Mouse (Mus musculus) midbrain, embryonic 15.5 days (tissue): ENCODE results near the gene 3110082I17Rik. TPM values are rescaled to one million over a fixed set of nuclear protein-coding genes. Genes with fewer than 3 reads are reported as not detected.

Source experiments
- ATAC-seq: fragments of 200-750 bp; cut with Nextera tagmentation; replicated peaks from 2 replicates; pipeline ENCODE4 v1.8.0; 2017; ENCODE audit warnings: moderate TSS enrichment
- H3K27ac ChIP-seq: fragments of 300-500 bp; sonication (generic); 2 replicates; pipeline ENCODE4 v1.5.1; 2015; ENCODE audit warnings: mild to moderate bottlenecking, inconsistent platforms
- H3K27me3 ChIP-seq: fragments of 300-500 bp; sonication (generic); replicated peaks from 2 replicates; pipeline ENCODE4 v1.6.1; 2015; ENCODE audit warnings: inconsistent platforms
- H3K36me3 ChIP-seq: fragments of 300-500 bp; sonication (generic); replicated peaks from 2 replicates; pipeline ENCODE4 v1.6.1; 2015; ENCODE audit warnings: inconsistent platforms
- H3K4me1 ChIP-seq: fragments of 300-500 bp; sonication (generic); 2 replicates; pipeline ENCODE4 v1.6.1; 2015; ENCODE audit warnings: inconsistent platforms
- H3K4me2 ChIP-seq: fragments of 300-500 bp; sonication (generic); 2 replicates; pipeline ENCODE4 v1.6.1; 2015; ENCODE audit warnings: inconsistent platforms, mild to moderate bottlenecking, moderate library complexity
- H3K4me3 ChIP-seq: fragments of 300-500 bp; sonication (generic); 2 replicates; pipeline ENCODE4 v1.5.1; 2015; ENCODE audit warnings: mild to moderate bottlenecking, inconsistent platforms
- H3K9ac ChIP-seq: fragments of 300-500 bp; sonication (generic); 2 replicates; pipeline ENCODE4 v1.6.1; 2015; ENCODE audit warnings: mild to moderate bottlenecking, inconsistent platforms
- H3K9me3 ChIP-seq: fragments of 300-500 bp; sonication (generic); 2 replicates; pipeline ENCODE4 v1.6.1; 2016; ENCODE audit warnings: inconsistent platforms
- WGBS: fragments of 180-500 bp; shearing (Covaris S2); methylation state at CpG from one replicate; pipeline ENCODE4 v1.1.7; 2015; ENCODE audit warnings: mixed read lengths; 5-methylcytosine and 5-hydroxymethylcytosine counted together
- microRNA counts: library from miRNA; unstranded; fragments of <30 nt; microRNA quantifications from one replicate; lab custom pipeline; 2016
- microRNA-seq: library from miRNA; unstranded; fragments of <30 nt; microRNA quantifications from one replicate; pipeline ENCODE4, GENCODE M21; 2016
- polyA plus RNA-seq: library from polyadenylated mRNA; unstranded; fragments of >200 nt; fragmentation: Nextera tagmentation; extraction: Ambion mirVana; gene quantifications from 2 replicates; pipeline ENCODE4 v1.2.1, GENCODE M21; 2015

3110082I17Rik gene
- polyA plus RNA-seq, 1 experiment from 2014 or later: 16.7 TPM

- no peak overlapping the region for H3K4me3 ChIP-seq
- no peaks in the 10 kb centered on the region for H3K36me3 ChIP-seq
- peaks cover 16% of the 10 kb centered on the region for H3K4me1 ChIP-seq
- 0 out of 2 replicates have a peak, but pooled peaks cover 8% of the 10 kb centered on the region for H3K27me3 ChIP-seq
- 82% methylated on average over 7 of the region's 7 CpGs for WGBS
- no peak overlapping the region for H3K4me2 ChIP-seq
- H3K9me3 ChIP-seq: no peaks in the 10 kb centered on the region
- ATAC-seq: no peak
- no peak overlapping the region for H3K9ac ChIP-seq
- H3K27ac ChIP-seq: no peak overlapping the region
Measured at GRCm38 (mm10) chr5:139320424-139320823, 139.9 kb downstream of the 3110082I17Rik start.

DNA sequence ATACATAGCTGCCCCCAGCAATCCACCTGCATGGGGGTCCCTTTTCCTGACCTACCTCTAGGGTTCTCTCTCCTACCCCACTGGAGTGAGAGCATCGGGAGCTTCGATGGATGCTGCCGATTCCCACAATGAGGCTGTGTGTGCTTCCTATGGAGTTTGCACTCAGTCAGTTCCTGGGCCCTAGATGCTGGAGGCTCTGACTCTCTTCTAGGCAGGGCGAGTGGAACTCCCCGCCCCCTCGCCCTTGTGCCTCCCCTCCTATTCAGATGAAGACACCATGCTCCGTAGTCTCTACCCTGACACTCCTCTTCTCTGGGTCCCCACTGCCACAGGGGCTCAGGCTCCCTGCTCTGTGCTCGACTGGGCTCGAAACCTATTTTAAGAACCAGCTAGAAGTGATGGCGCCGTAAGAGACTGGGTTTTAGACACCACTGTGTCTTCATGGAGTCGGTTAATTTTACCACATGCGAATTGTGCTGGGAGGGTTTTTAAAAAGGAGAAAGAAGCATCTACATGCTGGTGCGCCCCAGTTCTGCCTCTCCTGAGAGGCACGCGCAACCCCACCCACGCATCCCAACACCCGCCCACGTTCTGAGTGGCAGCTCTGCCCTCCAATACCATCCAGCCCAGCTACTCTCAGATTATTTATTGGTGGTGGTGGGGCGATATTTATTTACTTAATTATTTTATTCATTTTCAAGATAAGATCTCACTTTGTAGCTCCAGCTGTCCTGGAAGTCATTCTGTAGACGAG lies 142.4 kb downstream of the 3110082I17Rik start:
- WGBS: 61% methylated on average over 21 of the region's 21 CpGs

DNA sequence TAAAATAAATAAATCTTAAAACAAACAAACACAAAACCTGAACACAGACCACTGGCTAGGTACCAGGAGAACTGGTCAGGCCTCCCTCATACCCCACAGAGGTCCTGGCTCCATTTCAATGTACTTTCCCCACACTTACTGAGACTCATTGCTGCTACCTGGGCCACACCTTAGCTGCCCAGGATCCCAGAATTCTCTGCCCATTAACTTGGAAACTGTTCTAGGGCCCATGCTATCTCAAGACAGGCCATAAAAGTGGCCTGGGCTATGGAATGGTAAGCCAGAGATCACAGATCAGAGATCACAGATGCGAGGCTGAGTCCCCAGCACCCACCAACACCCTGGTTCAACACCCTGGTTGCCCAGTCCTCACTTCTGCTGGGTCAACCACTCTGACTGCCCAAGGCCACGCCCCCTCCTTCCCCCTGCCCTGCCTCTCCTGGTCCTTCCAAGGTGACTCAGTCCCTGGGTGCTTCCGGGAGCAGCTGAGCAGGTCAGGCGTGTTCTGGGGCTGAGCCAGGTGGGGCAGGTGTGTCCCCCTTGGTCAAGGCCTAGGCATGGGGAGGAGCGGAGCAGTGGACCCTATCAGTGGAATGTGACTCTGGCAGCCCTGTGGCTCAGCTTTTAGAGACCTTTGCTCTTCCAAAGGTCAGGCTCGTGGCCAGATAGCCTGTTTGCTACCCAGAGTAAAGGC lies 143.2 kb downstream of the 3110082I17Rik start:
- no peaks in the 10 kb centered on the region for H3K4me1 ChIP-seq
- H3K27me3 ChIP-seq: no peaks in the 10 kb centered on the region
- H3K4me3 ChIP-seq: no peak overlapping the region
- no peak overlapping the region for H3K9ac ChIP-seq
- no peak overlapping the region for H3K27ac ChIP-seq
- no peak overlapping the region for H3K4me2 ChIP-seq
- H3K36me3 ChIP-seq: no peaks in the 10 kb centered on the region
- ATAC-seq: no peak
- no peaks in the 10 kb centered on the region for H3K9me3 ChIP-seq
- 77% methylated on average over 6 of the region's 6 CpGs for WGBS

More for the DNA sequence above, 142.4 kb downstream of the 3110082I17Rik start:
- Histone ChIP-seq H3K9me3 (no peaks in the 10 kb centered on the region), H3K4me3 (no peak overlapping the region), H3K9ac (no peak overlapping the region), H3K36me3 (no peaks in the 10 kb centered on the region), H3K27me3 (no peaks in the 10 kb centered on the region), H3K4me1 (peaks cover under 1% of the 10 kb centered on the region; the same call in 1 of the 2 replicates), H3K4me2 (no peak overlapping the region), H3K27ac (no peak overlapping the region)
- ATAC-seq: no peak

DNA sequence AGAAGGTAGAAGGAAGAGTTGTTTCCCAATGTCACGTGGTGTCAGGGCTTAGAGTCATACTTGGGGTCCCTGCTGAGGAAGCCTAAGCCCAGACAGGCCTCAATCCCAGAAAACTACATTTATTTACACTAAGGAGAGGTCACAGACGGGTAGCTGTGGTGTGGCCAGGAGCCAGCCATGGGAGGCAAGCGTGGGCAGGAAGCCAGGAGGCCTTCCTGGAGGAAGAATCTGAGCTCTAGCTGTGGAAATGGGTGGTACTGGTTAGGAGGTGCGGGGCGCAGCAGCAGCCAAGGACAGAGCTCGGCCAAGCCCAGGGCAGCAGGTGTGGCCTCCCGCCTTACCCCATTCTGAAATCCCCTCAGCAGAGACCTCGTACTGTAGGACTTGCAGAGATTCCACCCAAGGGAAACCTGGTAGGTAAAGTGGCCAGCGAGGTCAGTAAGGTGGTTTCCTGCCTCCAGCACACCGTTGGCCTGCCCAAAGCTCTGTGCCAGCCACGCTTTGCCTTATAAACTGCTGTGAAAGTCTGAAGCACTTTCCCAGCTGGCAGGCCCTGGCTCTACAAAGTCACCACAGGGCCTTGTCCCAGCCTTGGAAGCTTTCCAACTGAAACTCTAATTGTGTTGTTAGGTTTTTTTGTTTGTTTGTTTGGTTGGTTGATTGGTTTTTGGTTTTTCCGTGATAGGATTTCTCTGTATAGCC lies 145.2 kb downstream of the 3110082I17Rik start:
- Histone ChIP-seq H3K4me1 (no peaks in the 10 kb centered on the region), H3K27ac (no peak overlapping the region), H3K27me3 (no peaks in the 10 kb centered on the region), H3K9ac (no peak overlapping the region), H3K9me3 (no peaks in the 10 kb centered on the region), H3K4me3 (no peak overlapping the region), H3K4me2 (no peak overlapping the region), H3K36me3 (no peaks in the 10 kb centered on the region)
- ATAC-seq: no peak
- WGBS: 81% methylated on average over 12 of the region's 12 CpGs

DNA sequence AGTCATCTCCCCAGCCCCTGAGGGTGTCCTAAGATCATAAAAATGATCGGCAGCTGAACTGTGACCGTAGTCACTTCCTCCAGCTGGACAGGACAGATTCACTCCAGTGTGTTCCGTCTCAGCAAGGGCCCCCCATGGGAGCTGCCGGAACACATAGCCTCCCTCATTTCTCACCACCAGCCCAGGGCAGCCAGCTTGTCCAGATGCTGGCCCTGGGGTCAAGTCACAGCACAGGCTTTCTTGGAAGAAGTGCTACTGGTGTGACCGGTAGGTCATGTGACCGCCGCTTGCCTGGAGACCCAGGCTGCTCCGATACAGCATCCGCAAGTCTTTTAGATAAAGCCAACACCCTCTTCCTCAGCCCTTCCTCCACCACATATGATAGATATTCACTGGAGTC lies 146.8 kb downstream of the 3110082I17Rik start:
- Histone ChIP-seq H3K27ac (no peak overlapping the region), H3K36me3 (no peaks in the 10 kb centered on the region), H3K4me1 (no peaks in the 10 kb centered on the region), H3K9me3 (no peaks in the 10 kb centered on the region), H3K4me3 (no peak overlapping the region), H3K27me3 (no peaks in the 10 kb centered on the region), H3K4me2 (no peak overlapping the region), H3K9ac (no peak overlapping the region)
- WGBS: 88% methylated on average over 9 of the region's 9 CpGs
- no peak for ATAC-seq

DNA sequence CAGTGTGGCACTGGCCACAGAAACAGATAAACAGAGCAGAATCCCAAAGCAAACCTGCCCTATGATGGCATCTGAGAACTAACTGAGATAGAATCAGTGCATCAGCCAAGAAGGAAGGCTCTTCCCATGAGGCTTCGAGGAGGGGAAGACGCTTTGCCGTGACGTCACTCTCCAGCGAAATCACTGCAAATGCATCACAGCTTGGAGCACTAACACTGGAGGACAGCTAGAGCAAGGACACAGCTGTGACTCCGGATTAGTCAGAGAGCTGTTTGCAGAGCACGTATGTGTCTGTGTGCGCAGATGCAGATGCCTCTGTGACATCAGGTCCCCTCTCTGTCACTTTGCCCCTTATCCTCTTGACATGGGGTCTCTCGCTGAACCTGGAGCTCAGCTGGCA lies 148.5 kb downstream of the 3110082I17Rik start:
- Histone ChIP-seq H3K4me1 (no peaks in the 10 kb centered on the region), H3K9me3 (no peaks in the 10 kb centered on the region), H3K27ac (no peak overlapping the region), H3K36me3 (no peaks in the 10 kb centered on the region), H3K27me3 (no peaks in the 10 kb centered on the region), H3K9ac (no peak overlapping the region), H3K4me3 (no peak overlapping the region), H3K4me2 (no peak overlapping the region)
- WGBS: 89% methylated on average over 9 of the region's 9 CpGs
- no peak for ATAC-seq

GRCm38 (mm10) chr5:139310477-139310876 lies 149.8 kb downstream of the 3110082I17Rik start:
- Histone ChIP-seq H3K36me3 (no peaks in the 10 kb centered on the region), H3K4me3 (no peak overlapping the region), H3K4me2 (no peak overlapping the region), H3K9ac (no peak overlapping the region), H3K27me3 (no peaks in the 10 kb centered on the region), H3K9me3 (no peaks in the 10 kb centered on the region), H3K4me1 (no peaks in the 10 kb centered on the region), H3K27ac (no peak overlapping the region)
- ATAC-seq: no peak
- WGBS: 85% methylated on average over 4 of the region's 4 CpGs

DNA sequence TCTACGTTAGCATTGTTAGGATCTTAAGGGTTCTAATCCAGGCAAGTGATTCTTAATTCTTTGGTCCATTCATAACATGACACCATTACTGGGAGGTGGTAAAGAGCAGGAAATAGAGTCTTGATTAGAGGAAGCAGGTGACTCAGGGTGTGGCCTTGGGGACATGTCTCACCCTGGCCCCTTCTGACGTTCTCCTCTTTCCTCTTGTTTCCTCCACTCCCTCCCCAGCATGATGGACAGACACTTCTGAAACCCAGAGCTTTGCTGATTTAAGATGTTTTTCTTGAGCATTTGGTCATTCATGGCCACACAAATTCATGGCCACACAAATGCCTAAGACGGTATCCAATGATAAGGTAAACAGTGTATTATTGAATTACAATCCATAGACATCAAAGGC lies 150.4 kb downstream of the 3110082I17Rik start:
- Histone ChIP-seq H3K4me1 (no peaks in the 10 kb centered on the region), H3K36me3 (no peaks in the 10 kb centered on the region), H3K4me2 (no peak overlapping the region), H3K4me3 (no peak overlapping the region), H3K27me3 (no peaks in the 10 kb centered on the region), H3K9me3 (no peaks in the 10 kb centered on the region), H3K27ac (no peak overlapping the region), H3K9ac (no peak overlapping the region)
- WGBS: 93% methylated on average over 3 of the region's 3 CpGs
- ATAC-seq: no peak

MicroRNAs within 50 kb of the gene (microRNA counts, 519-probe panel; counts per million panel counts)
- not detected for microRNA mmu-miR-339-3p (lab: Ali Mortazavi, UCI)
- not detected for microRNA mmu-miR-339-5p (lab: Ali Mortazavi, UCI)

Small RNA genes within 50 kb of the gene (microRNA-seq; reads per million reads assigned to microRNA genes)
- gene Mir339: 349 reads per million, percentile 66 among the genes with 10 or more reads in this experiment

Other genes starting within 250 kb of the 3110082I17Rik start
- gene Get4, start 208.2 kb downstream of the 3110082I17Rik start, polyA plus RNA-seq: 119 and 127 TPM in 2 replicates
- gene Adap1, start 134.9 kb downstream of the 3110082I17Rik start, polyA plus RNA-seq: 115 and 118 TPM in 2 replicates
- 106 and 108 TPM in 2 replicates for gene Cox19, start 109.1 kb downstream of the 3110082I17Rik start, polyA plus RNA-seq
- gene Cyp2w1, start 107.9 kb downstream of the 3110082I17Rik start, polyA plus RNA-seq: 0.46 TPM in 1 of 2 replicates, not detected in the other
- 2.5 and 2.7 TPM in 2 replicates for gene Gpr146, start 82.8 kb downstream of the 3110082I17Rik start, polyA plus RNA-seq
- 0.18 and 0.33 TPM in 2 replicates for gene C130050O18Rik, start 55.2 kb downstream of the 3110082I17Rik start, polyA plus RNA-seq
- 8.2 and 9.5 TPM in 2 replicates for gene Gper1, start 37.4 kb downstream of the 3110082I17Rik start, polyA plus RNA-seq
- 22.7 and 24.2 TPM in 2 replicates for gene Zfand2a, start 24.0 kb upstream of the 3110082I17Rik start, polyA plus RNA-seq
- 43.5 and 48.8 TPM in 2 replicates for gene Uncx, start 83.0 kb upstream of the 3110082I17Rik start, polyA plus RNA-seq